18 mouse cellular contexts compared by ENCODE assay signal in genomic region chr2:51708701-51709100, GRCm38 (mm10).
A peak's percentile ranks its signal among the peaks of the same experiment; 100 is the strongest.
DNase-seq lines count a peak whose midpoint lies in the region; ATAC-seq and TF ChIP-seq lines count a peak whose summit lies in the region.
"Had no signal": no experiment of that assay in that cellular context is flagged by ENCODE, and none has a peak within 500 bp of the region (broad histone marks: within the 10 kb centered on the region; RNA-seq: fewer than 3 reads in every experiment).

No protein-coding gene starts in this region.

- no peaks in the 10 kb centered on the region for H3K4me1 ChIP-seq in heart, adult 2 months (ENCODE audit: control insufficient read depth, insufficient read depth, low read length)
- peaks cover 8% of the 10 kb centered on the region for H3K4me1 ChIP-seq in heart, embryonic 11.5 days (ENCODE audit: control insufficient read depth, insufficient read depth, low read length)
- no peaks in the 10 kb centered on the region for H3K4me1 ChIP-seq in lung, adult 2 months (ENCODE audit: control insufficient read depth, insufficient read depth, low read length)
- H3K4me1 ChIP-seq in midbrain, embryonic 15.5 days, result peaks cover 3% of the 10 kb centered on the region; the same call in 1 of the 2 replicates
- H3K4me1 ChIP-seq: embryonic facial prominence, embryonic 15.5 days; forebrain, embryonic 12.5 days; intestine, embryonic 15.5 days; kidney, embryonic 15.5 days; lung, embryonic 15.5 days had no signal

- no peak overlapping the region for H3K9ac ChIP-seq in heart, adult 2 months (ENCODE audit: low read depth, low read length)
- H3K9ac ChIP-seq in heart, embryonic 11.5 days (ENCODE audit: low read depth, low read length), result no peak overlapping the region
- no peak overlapping the region for H3K9ac ChIP-seq in midbrain, embryonic 15.5 days
- H3K9ac ChIP-seq: embryonic facial prominence, embryonic 15.5 days; forebrain, embryonic 12.5 days; hindbrain, embryonic 13.5 days; intestine, embryonic 15.5 days; kidney, embryonic 15.5 days; lung, embryonic 15.5 days had no signal

- no peaks in the 10 kb centered on the region for H3K9me3 ChIP-seq in heart, embryonic 11.5 days (replicated peaks; ENCODE audit: control insufficient read depth, low read length)
- H3K9me3 ChIP-seq in midbrain, embryonic 15.5 days, result no peaks in the 10 kb centered on the region
- H3K9me3 ChIP-seq: embryonic facial prominence, embryonic 15.5 days; forebrain, embryonic 12.5 days; hindbrain, embryonic 13.5 days; intestine, embryonic 15.5 days; kidney, embryonic 15.5 days; lung, embryonic 15.5 days had no signal

- H3K27me3 ChIP-seq in heart, adult 2 months (ENCODE audit: control insufficient read depth, insufficient read depth, low read length), result no peaks in the 10 kb centered on the region
- H3K27me3 ChIP-seq in heart, embryonic 11.5 days (ENCODE audit: control insufficient read depth, insufficient read depth, low read length), result no peaks in the 10 kb centered on the region
- no peaks in the 10 kb centered on the region for H3K27me3 ChIP-seq in midbrain, embryonic 15.5 days (replicated peaks)
- H3K27me3 ChIP-seq: CH12.LX; embryonic facial prominence, embryonic 15.5 days; forebrain, embryonic 12.5 days; hindbrain, embryonic 13.5 days; intestine, embryonic 15.5 days; kidney, embryonic 15.5 days; lung, embryonic 15.5 days had no signal

- no peak for TF ChIP-seq POLR2A in heart, adult 2 months (IDR thresholded peaks at IDR 0.05; ENCODE audit: insufficient read depth, low read depth, low read length)
- no peak for TF ChIP-seq POLR2A in lung, adult 2 months (IDR thresholded peaks at IDR 0.05; ENCODE audit: borderline replicate concordance, extremely low read depth, low read depth, low read length)

- no peak for ATAC-seq in heart, embryonic 11.5 days (replicated peaks; ENCODE audit: insufficient number of reproducible peaks, low FRiP score, low TSS enrichment)
- ATAC-seq in midbrain, embryonic 15.5 days (replicated peaks), result no peak
- ATAC-seq: intestine, embryonic 15.5 days had no signal

- H3K79me2 ChIP-seq in heart, adult 2 months (replicated peaks; ENCODE audit: control insufficient read depth, insufficient read depth, low read length), result no peaks in the 10 kb centered on the region

- DNase-seq in cerebellum, adult 9-10 months, result peak; percentile 2
- no peak for DNase-seq in cerebellum, postnatal 4 days (ENCODE audit: low spot score in 2 of 2)
- peak; percentile 22 to 35 for DNase-seq in heart, adult 2 months
- peak; percentile 15 for DNase-seq in lung, postnatal 36 days
- DNase-seq in lung, adult 2 months, result no peak
- peak; percentile 13 to 26 for DNase-seq in gastrocnemius, postnatal 36 days
- DNase-seq: embryo, embryonic 11 days; layer of hippocampus, postnatal 36 days; liver had no signal

- no peak overlapping the region for H3K27ac ChIP-seq in heart, adult 2 months
- no peak overlapping the region for H3K27ac ChIP-seq in heart, embryonic 11.5 days (ENCODE audit: low read depth, low read length)
- H3K27ac ChIP-seq in midbrain, embryonic 15.5 days, result no peak overlapping the region
- H3K27ac ChIP-seq: embryonic facial prominence, embryonic 15.5 days; forebrain, embryonic 12.5 days; hindbrain, embryonic 13.5 days; intestine, embryonic 15.5 days; kidney, embryonic 15.5 days; lung, embryonic 15.5 days had no signal

- intact Hi-C loops in heart, adult 2 months (cut with DNase I), result no loop called here
- intact Hi-C loops in gastrocnemius, postnatal 36 days (cut with DNase I), result no loop called here

- TF ChIP-seq CTCF in heart, adult 2 months (IDR thresholded peaks at IDR 0.05), result no peak
- TF ChIP-seq CTCF in lung, adult 2 months (IDR thresholded peaks at IDR 0.05; ENCODE audit: insufficient read depth, low read length), result no peak

- H3K4me3 ChIP-seq in heart, adult 2 months, result no peak overlapping the region
- H3K4me3 ChIP-seq in heart, embryonic 11.5 days (ENCODE audit: low read depth, low read length), result no peak overlapping the region
- no peak overlapping the region for H3K4me3 ChIP-seq in lung, adult 2 months (replicated peaks; ENCODE audit: extremely low read depth, low read depth, low read length)
- no peak overlapping the region for H3K4me3 ChIP-seq in midbrain, embryonic 15.5 days
- H3K4me3 ChIP-seq: embryonic facial prominence, embryonic 15.5 days; forebrain, embryonic 12.5 days; hindbrain, embryonic 13.5 days; intestine, embryonic 15.5 days; kidney, embryonic 15.5 days; lung, embryonic 15.5 days had no signal

- no peaks in the 10 kb centered on the region for H3K36me3 ChIP-seq in heart, adult 2 months (ENCODE audit: control insufficient read depth, insufficient read depth, low read length)
- H3K36me3 ChIP-seq in heart, embryonic 11.5 days (ENCODE audit: control insufficient read depth, insufficient read depth, low read length), result no peaks in the 10 kb centered on the region
- H3K36me3 ChIP-seq in midbrain, embryonic 15.5 days (replicated peaks), result no peaks in the 10 kb centered on the region
- H3K36me3 ChIP-seq: embryonic facial prominence, embryonic 15.5 days; forebrain, embryonic 12.5 days; hindbrain, embryonic 13.5 days; intestine, embryonic 15.5 days; kidney, embryonic 15.5 days; lung, embryonic 15.5 days had no signal

- TF ChIP-seq EP300 in heart, adult 2 months (IDR thresholded peaks at IDR 0.05; ENCODE audit: insufficient read depth, low read depth, low read length), result no peak

- no peak overlapping the region for H3K4me2 ChIP-seq in heart, embryonic 11.5 days
- H3K4me2 ChIP-seq in midbrain, embryonic 15.5 days, result no peak overlapping the region
- H3K4me2 ChIP-seq: embryonic facial prominence, embryonic 15.5 days; forebrain, embryonic 12.5 days; hindbrain, embryonic 13.5 days; intestine, embryonic 15.5 days; kidney, embryonic 15.5 days; lung, embryonic 15.5 days had no signal

- WGBS in heart, adult 2 months, result 62% methylated on average over 2 of the region's 2 CpGs
- WGBS in heart, embryonic 11.5 days (ENCODE audit: insufficient replicate concordance), result 59% methylated on average over 2 of the region's 2 CpGs
- 73% methylated on average over 2 of the region's 2 CpGs for WGBS in lung, adult 2 months
- 85% methylated on average over 2 of the region's 2 CpGs for WGBS in midbrain, embryonic 15.5 days

Comparison
In these comparisons a context has a peak if more than half of its experiments do, and no peak if none do; other contexts are left out.
1. DNase-seq: peak in cerebellum, adult 9-10 months (single experiment), heart, adult 2 months (2 of 2), lung, postnatal 36 days (single experiment) and gastrocnemius, postnatal 36 days (2 of 2); none in cerebellum, postnatal 4 days (0 of 2) and lung, adult 2 months (single experiment).